Mouse (Mus musculus): ENCODE measurements around the gene Tmigd3.
A peak's percentile ranks its signal among the peaks of the same experiment; 100 is the strongest.

The Tmigd3 gene

DNA sequence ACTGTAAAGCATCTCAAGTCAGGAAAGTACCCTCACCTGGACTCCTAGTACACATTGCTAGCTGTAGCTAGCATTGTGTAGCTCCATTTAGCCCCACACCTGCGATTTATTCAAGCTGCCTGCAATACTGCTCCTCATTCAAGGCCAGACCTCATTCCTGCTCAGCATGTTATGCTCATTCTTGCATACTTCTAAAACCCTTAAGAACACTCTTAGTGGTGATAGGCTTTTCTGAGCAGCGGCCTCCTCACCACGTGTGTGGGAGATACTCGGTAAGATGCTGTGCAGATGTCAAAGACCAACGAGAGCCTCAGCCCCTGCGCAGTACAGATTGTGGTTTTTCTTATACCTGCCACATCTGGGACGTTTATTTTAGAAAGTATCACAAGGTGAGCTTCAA, 59.1 kb downstream of the Tmigd3 start:
- no peak for DNase-seq (ENCODE audit: low read depth, low spot score)

DNA sequence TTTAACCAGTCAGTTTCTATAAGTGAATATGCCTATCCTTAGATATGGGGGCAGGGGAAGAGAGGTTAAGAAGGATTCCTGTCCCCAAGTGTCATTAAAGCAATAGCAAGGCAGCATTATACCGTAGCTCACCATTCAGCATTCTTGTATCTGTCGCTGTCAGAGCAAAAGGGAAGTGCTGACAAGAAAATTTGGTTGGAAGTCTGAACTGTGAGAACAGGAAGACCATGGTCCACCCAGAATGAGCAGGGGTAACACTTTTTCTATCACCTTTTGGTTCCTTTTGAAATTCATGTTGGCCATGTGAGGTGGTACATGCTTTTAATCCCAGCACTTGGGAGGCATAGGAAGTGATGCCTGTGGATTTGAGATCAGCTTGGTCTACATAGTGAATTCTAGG, 60.4 kb downstream of the Tmigd3 start:
- DNase-seq (ENCODE audit: low read depth, low spot score) = no peak

DNA sequence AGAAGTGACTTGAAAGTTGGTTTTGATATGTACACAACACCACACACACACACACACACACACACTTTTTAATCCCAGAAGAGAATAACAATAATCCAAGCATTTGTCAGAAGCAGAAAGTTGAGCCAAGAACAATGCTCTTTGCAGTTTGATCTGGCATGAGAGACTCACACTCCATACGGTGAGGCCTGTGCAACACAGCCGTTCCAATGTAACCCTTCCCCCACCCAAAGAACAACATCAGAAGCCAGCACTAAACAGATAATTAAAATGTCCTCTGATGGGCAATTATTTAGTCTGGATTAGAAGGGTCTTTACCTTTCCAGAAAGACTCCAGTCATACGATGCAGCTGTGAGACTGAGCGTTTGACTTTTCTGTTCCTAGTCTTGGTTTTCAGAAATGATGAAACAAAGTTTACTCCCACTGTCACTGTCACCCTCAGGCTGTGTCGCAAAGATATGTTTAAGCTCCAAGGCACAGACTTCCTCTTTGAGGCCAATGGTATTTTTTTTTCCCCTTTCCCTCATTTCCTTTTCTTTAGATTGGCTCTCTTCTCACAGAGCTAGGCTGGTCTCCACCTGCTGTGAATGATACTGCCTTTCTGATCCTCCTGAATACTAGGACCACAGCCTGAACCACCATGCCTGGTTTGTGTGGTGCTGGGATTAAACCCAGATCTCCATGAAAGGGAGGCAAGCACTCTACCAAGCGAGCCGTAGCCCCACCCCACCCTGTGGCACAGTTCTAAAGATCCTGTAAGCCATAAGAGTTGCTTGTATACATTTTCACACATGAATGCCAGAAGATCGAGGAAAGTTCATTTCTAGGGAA, 61.8 kb downstream of the Tmigd3 start, which contains the start of gene I830077J02Rik:
Gene I830077J02Rik (minus strand): TSS at position 425 of the 832 bp plus-strand sequence.
- DNase-seq (ENCODE audit: low read depth, low spot score) = no peak

DNA sequence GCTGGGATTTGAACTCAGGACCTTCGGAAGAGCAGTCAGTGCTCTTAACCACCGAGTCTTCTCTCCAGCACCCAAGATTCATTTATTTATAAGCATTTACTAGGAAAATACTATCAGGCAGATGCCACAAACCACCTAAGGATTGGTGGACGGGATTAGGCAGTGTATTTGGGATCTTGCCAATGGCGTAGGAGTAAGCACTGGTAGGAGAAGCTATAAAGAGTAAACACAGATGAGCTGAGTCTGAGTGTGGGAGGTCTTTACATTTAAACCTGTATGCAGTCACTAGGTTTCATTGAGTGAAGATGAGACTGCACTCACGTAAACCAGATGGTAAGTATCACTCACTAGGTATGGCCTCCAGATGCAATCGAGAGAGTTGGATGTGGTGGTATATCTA, 63.2 kb downstream of the Tmigd3 start:
- no peak for DNase-seq (ENCODE audit: low read depth, low spot score)

DNA sequence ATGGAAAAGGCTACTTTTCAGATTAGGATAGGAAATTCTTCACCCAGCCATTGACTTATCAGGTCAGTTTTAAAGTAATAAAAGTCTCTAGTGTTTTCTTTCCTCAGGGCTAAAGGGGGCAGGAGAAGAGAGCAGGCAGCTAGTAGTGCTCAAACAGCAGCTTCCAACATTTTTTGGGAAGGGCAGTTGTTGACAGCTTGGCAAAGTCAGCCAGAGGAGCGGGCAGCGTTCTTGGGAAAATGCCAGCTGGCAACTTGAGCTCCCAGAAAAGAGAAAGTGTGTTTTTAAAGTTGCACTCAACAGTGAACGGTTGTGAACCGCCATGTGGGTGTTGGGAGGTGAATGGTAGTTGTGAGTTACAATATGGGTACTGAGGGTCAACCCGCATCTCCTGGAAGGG, 64.3 kb downstream of the Tmigd3 start:
- DNase-seq (ENCODE audit: low read depth, low spot score) = no peak

GRCm38 (mm10) chr3:105936111-105936510, 65.4 kb downstream of the Tmigd3 start:
- DNase-seq (ENCODE audit: low read depth, low spot score) = no peak

DNA sequence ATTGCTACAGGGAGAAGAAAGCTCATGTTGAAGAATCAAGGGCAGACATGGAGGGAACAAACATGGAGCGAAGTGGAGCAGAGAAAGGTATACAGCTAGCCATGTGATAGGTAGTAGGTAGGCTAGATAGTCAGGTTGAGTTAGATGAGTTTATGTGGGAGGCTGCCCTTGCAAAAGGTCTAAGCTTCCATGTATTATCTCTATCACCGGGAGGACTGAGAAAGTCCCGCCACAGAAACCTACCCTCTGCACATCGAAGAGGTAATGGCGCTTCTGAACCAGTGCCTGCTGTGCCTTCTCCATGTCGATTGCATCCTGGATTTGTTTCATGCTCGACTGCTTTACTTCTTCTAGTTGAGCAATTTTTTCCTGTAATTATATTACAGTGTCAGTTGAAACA, 80.6 kb downstream of the Tmigd3 start:
- DNase-seq (ENCODE audit: low read depth, low spot score) = no peak

DNA sequence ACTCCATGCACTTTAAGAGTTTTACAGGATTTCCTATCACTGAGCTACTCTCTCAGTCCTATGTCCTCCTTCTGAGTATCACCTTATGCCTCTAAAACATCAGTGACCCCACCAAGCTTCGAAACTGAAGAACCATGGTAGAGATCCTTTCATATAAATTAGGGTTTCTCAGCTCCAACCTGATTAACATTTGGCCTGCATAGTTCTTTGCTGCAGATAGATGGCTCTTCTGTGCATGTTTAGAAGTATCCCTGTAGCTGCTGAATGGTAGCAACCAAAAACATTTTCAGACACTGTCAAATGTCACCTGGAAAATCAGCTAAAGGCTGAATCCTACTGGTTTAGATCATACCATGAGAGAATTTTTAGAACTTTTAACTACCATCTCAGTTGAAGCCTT, 86.5 kb downstream of the Tmigd3 start:
- DNase-seq (ENCODE audit: low read depth, low spot score) = no peak

- no peak for DNase-seq (ENCODE audit: low read depth, low spot score)
These were observed 87.5 kb downstream of the Tmigd3 start for GRCm38 (mm10) chr3:105958204-105958603.

GRCm38 (mm10) chr3:105958974-105959580, 88.4 kb downstream of the Tmigd3 start, which contains the start of gene Wdr77:
TSS of gene Wdr77 (plus strand) at chr3:105959369.
- peak; percentile 98 for DNase-seq (ENCODE audit: low read depth, low spot score)

DNA sequence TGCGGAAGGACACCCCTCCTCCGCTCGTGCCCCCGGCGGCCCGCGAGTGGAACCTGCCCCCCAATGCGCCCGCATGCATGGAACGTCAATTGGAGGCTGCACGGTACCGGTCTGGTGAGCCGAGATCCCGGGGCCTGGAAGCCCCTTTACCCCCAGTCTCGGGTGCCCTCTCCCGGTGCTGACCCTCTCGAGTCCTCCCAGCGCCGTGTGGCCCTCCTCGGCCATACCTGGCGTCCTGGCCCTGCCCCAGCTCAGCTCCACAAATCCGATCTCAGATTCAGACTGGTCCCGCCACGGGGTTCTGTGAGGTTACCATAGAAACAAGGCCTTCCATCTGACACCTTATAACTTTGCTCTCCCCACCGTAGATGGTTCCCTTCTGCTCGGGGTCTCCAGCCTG, 88.9 kb downstream of the Tmigd3 start:
- no peak for DNase-seq (ENCODE audit: low read depth, low spot score)

- DNase-seq (ENCODE audit: low read depth, low spot score) = no peak
These were observed 89.3 kb downstream of the Tmigd3 start, which contains the start of gene Atp5f1 for GRCm38 (mm10) chr3:105959999-105960398. TSS of gene Atp5f1 (minus strand) at chr3:105960099.

DNA sequence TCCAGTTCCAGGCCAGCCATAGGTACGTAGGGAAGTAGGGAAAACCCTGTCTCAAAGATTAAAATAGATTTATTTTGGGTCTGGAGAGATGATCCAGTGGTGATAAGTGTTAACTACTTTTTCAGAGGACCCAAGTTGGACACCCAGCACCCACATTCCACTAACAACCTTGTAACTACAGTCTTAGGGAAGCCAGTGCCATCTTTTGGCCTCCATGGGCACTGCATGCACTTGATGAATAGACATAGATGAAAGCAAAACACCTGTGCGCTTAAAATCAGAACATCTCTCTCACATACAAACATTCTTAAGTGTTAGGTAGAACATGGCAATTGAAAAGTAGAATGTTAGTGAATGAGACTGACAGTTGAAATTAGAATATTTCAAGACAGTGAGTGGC, 90.0 kb downstream of the Tmigd3 start:
- DNase-seq (ENCODE audit: low read depth, low spot score) = no peak

- DNase-seq (ENCODE audit: low read depth, low spot score) = no peak
These were observed 101.2 kb downstream of the Tmigd3 start for GRCm38 (mm10) chr3:105971831-105972446.

DNA sequence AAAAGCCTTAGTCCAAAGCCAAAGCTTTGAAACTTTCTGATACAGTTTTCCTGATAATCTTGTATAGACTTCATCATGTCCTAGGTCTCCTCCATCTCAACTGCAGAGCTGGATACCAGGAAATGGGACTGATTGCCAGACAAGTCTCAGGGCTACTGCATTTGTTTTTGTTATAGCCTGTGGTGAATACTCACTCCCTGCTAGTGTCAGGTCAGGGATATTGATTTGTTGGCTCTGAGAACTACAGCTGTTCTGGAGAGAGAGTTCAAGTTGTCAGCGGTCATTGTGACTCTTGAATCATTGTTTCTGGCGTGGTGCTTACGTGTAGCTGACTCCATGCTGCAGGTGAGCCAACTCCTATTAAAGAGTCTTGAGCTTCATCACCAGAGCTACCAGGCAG, 102.7 kb downstream of the Tmigd3 start, which contains the start of gene Ovgp1:
Gene Ovgp1 (plus strand): TSS at position 301 of the 400 bp plus-strand sequence.
- no peak for DNase-seq (ENCODE audit: low read depth, low spot score)

Measured in telencephalon, adult 2 months (tissue).